Mouse (Mus musculus) liver, adult 2 months (tissue): ENCODE measurements around the gene Usp21. TPM values are rescaled to one million over a fixed set of nuclear protein-coding genes. Genes with fewer than 3 reads are reported as not detected.

Experiments
- DNase-seq: peaks from one replicate; pipeline ENCODE4 v3.0.0-alpha.2; 2011; ENCODE audit warnings: low read depth, low spot score; ENCODE audit errors: extremely low read depth
- H3K27ac ChIP-seq: fragments of 200-500 bp; replicated peaks from 2 replicates; pipeline ENCODE4 v1.5.1; 2012; ENCODE audit warnings: low read depth, mild to moderate bottlenecking, control low read depth, inconsistent platforms, low read length; ENCODE audit not compliant: insufficient read depth
- H3K27me3 ChIP-seq: fragments of 200-500 bp; 2 replicates; pipeline ENCODE4 v1.6.1; 2012; ENCODE audit warnings: mild to moderate bottlenecking, moderate library complexity, low read length, inconsistent platforms; ENCODE audit not compliant: control insufficient read depth, insufficient read depth
- H3K36me3 ChIP-seq: fragments of 200-500 bp; 2 replicates; pipeline ENCODE4 v1.6.1; 2012; ENCODE audit warnings: low read length, inconsistent platforms; ENCODE audit not compliant: control insufficient read depth, insufficient read depth
- H3K4me1 ChIP-seq: fragments of 200-500 bp; 2 replicates; pipeline ENCODE4 v1.6.1; 2011; ENCODE audit warnings: low read length; ENCODE audit not compliant: control insufficient read depth, insufficient read depth
- H3K4me3 ChIP-seq: fragments of 200-500 bp; 2 replicates; pipeline ENCODE4 v1.5.1; 2011; ENCODE audit warnings: low read depth, mild to moderate bottlenecking, control low read depth, low read length, moderate library complexity; ENCODE audit not compliant: insufficient read depth
- H3K79me2 ChIP-seq: fragments of 200-500 bp; 2 replicates; pipeline ENCODE4 v1.6.1; 2012; ENCODE audit warnings: inconsistent platforms, mild to moderate bottlenecking, low read length, moderate library complexity; ENCODE audit not compliant: control insufficient read depth, insufficient read depth
- H3K9ac ChIP-seq: fragments of 200-500 bp; 2 replicates; pipeline ENCODE4 v1.6.1; 2012; ENCODE audit warnings: low read depth, mild to moderate bottlenecking, control low read depth, inconsistent platforms, low read length
- CTCF ChIP-seq: fragments of 200-500 bp; IDR thresholded peaks from 2 replicates; pipeline ENCODE4 v1.5.1; 2011; ENCODE audit warnings: low read depth, low read length, control low read depth
- POLR2A ChIP-seq: fragments of 200-500 bp; IDR thresholded peaks from 2 replicates; pipeline ENCODE4 v1.6.1; 2011; ENCODE audit warnings: low read length, control low read depth; ENCODE audit not compliant: insufficient read depth; ENCODE audit errors: extremely low read depth
- WGBS: fragments of 180-500 bp; shearing (Covaris S2); methylation state at CpG from one replicate; pipeline ENCODE4 v1.1.7; 2018; 5-methylcytosine and 5-hydroxymethylcytosine counted together
- polyA plus RNA-seq: library from polyadenylated mRNA; depleted of rRNA; stranded (reverse); fragments of >200 nt; gene quantifications from 2 replicates; pipeline ENCODE4 v1.2.3, GENCODE M21; 2012
- total RNA-seq: library from RNA; depleted of rRNA; stranded (reverse); fragments of >200 nt; gene quantifications from 2 replicates; pipeline ENCODE4 v1.2.3, GENCODE M21; 2014

Gene Usp21
- total and polyA plus RNA-seq, 2 experiments = 4.3 to 23.8 TPM

- Histone ChIP-seq H3K27me3 (no peaks in the 10 kb centered on the region), H3K36me3 (peaks cover 20% of the 10 kb centered on the region; the same call in 1 of the 2 replicates), H3K27ac (no peak overlapping the region), H3K9ac (no peak overlapping the region), H3K4me3 (no peak overlapping the region), H3K4me1 (peaks cover 5% of the 10 kb centered on the region; the same call in 1 of the 2 replicates), H3K79me2 (no peaks in the 10 kb centered on the region; the same call in 1 of the 2 replicates)
- DNase-seq = no peak
- 94% methylated on average over 8 of the region's 8 CpGs for WGBS
- TF ChIP-seq POLR2A (no peak), CTCF (no peak)
Measured at GRCm38 (mm10) chr1:171278436-171278835, 9.4 kb downstream of the Usp21 start.

DNA sequence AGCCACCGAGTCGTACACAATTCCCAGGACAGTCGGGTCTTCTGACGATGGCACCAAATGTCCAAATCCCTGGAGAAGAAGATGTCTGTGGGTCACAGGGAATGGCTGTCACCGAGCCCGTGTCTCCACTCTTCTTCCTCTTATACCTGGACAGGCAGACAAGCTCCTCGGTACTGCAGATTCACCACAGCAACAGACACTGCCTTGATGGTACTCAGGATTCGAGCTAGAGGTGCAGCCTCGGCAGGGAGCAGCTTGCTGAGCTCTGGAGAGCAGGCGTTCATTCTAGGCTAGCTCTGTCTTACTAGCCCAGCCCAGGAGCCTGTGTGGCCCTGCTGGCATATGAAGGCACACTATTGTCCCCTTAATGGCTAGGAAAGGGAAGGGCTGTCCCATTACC is 10.1 kb downstream of the Usp21 start:
- TF ChIP-seq CTCF (no peak), POLR2A (no peak)
- Histone ChIP-seq H3K79me2 (no peaks in the 10 kb centered on the region; the same call in 1 of the 2 replicates), H3K4me1 (peaks cover 5% of the 10 kb centered on the region; the same call in 1 of the 2 replicates), H3K9ac (no peak overlapping the region), H3K36me3 (peaks cover 22% of the 10 kb centered on the region; the same call in 1 of the 2 replicates), H3K27ac (no peak overlapping the region), H3K4me3 (no peak overlapping the region), H3K27me3 (no peaks in the 10 kb centered on the region)
- WGBS = 89% methylated on average over 10 of the region's 10 CpGs
- no peak for DNase-seq

- peaks cover 22% of the 10 kb centered on the region; the same call in 1 of the 2 replicates for H3K36me3 ChIP-seq
Measured at GRCm38 (mm10) chr1:171276110-171276748, 11.6 kb downstream of the Usp21 start.

DNA sequence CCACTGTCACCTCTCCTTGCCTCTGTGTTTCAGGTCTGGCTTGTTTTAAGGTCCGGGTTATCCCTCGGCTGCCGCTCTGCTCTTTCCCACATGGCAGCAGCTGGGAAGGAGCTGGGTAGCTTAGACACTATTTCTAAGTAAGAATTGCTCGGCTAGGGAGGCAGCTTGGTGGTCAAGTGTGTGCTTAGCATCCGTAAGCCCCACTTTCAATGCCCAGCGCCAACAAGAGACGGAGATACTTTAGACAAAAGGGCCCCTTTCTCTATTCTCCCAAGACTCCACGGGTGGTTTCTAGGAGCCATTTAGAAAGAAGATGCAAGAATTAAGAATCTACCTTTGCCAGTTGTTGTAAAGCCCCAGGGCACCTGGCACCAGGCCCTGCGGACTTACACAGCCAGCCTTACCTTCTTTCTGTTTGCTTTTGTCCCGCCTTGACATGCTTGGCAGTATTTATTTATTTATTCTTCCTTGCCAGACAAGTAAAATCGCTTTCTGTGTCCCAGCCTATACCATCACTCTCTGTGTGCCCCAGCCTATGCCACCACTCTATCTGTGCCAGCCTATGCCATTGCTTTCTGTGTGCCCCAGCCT is 12.6 kb downstream of the Usp21 start:
- no peak for DNase-seq
- H3K4me3 ChIP-seq = no peak overlapping the region
- peaks cover 22% of the 10 kb centered on the region; the same call in 1 of the 2 replicates for H3K36me3 ChIP-seq
- no peaks in the 10 kb centered on the region for H3K27me3 ChIP-seq
- H3K79me2 ChIP-seq = no peaks in the 10 kb centered on the region; the same call in 1 of the 2 replicates
- no peak for TF ChIP-seq CTCF
- no peak for TF ChIP-seq POLR2A
- WGBS = 79% methylated on average over 11 of the region's 11 CpGs
- H3K27ac ChIP-seq = no peak overlapping the region
- H3K4me1 ChIP-seq = peaks cover 6% of the 10 kb centered on the region; the same call in 1 of the 2 replicates
- H3K9ac ChIP-seq = no peak overlapping the region

More at GRCm38 (mm10) chr1:171276110-171276748, 11.6 kb downstream of the Usp21 start:
- Histone ChIP-seq H3K4me3 (no peak overlapping the region), H3K79me2 (no peaks in the 10 kb centered on the region; the same call in 1 of the 2 replicates), H3K27ac (no peak overlapping the region), H3K4me1 (peaks cover 5% of the 10 kb centered on the region; the same call in 1 of the 2 replicates), H3K9ac (no peak overlapping the region), H3K27me3 (no peaks in the 10 kb centered on the region)
- TF ChIP-seq POLR2A (no peak), CTCF (no peak)
- no peak for DNase-seq
- 92% methylated on average over 14 of the region's 14 CpGs for WGBS

DNA sequence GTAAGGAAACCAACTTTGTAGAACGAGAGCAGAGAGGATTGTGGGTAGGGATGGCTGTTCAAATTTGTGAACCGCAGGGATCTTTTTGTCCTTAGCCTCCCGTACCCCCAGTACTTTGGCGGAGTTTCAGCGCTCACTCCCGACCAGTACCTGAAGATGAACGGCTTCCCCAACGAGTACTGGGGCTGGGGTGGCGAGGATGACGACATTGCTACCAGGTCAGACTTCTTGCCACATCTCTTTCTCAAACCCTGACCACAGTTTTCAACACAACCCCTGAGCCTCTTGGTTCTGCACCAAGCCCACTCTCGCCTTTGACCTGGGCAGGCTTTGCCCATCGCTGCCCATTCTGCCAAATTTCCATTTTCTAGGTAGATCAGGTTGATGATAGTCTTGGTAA is 13.6 kb downstream of the Usp21 start:
- H3K27ac ChIP-seq = no peak overlapping the region
- 92% methylated on average over 12 of the region's 12 CpGs for whole genome bisulfite sequencing
- H3K4me1 ChIP-seq = peaks cover 5% of the 10 kb centered on the region; the same call in 1 of the 2 replicates
- no peak overlapping the region for H3K4me3 ChIP-seq
- H3K36me3 ChIP-seq = peaks cover 22% of the 10 kb centered on the region; the same call in 1 of the 2 replicates
- no peak overlapping the region for H3K9ac ChIP-seq
- H3K27me3 ChIP-seq = no peaks in the 10 kb centered on the region
- no peak for DNase-seq
- TF ChIP-seq CTCF (no peak), POLR2A (no peak)
- no peaks in the 10 kb centered on the region for H3K79me2 ChIP-seq
